20 mouse cellular contexts compared by ENCODE assay signal in the genomic region with DNA sequence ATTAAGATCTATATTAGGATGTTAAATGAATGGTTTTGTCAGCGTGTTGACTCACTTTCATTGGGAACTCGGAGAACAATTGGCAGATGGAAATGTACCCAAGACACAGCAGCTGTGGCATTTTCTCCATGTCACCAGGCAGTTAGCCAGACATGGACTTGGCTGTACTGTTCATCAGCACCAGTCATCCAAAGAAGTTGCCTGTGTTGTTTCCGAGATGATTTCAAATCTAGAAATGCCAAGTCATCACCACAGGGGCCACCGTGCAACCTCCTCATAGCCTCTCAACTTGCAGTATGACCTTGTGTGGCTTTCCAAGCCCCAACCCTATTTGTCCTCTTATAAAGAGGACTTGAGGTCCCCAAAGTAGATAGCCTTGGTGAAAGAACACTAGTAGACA.
A peak's percentile ranks its signal among the peaks of the same experiment; 100 is the strongest.
DNase-seq lines count a peak whose midpoint lies in the region; ATAC-seq and TF ChIP-seq lines count a peak whose summit lies in the region.
"Had no signal": no experiment of that assay in that cellular context is flagged by ENCODE, and none has a peak within 500 bp of the region (broad histone marks: within the 10 kb centered on the region; RNA-seq: fewer than 3 reads in every experiment).

No protein-coding gene starts in this region.

- no peaks in the 10 kb centered on the region for H3K9me3 ChIP-seq in lung, postnatal 0 days (ENCODE audit: low read length)
- H3K9me3 ChIP-seq: heart, embryonic 15.5 days; hindbrain, embryonic 13.5 days; lung, embryonic 15.5 days; midbrain, embryonic 10.5 days had no signal

- peak; percentile 22 for DNase-seq in cerebellum, postnatal 14 days
- DNase-seq in cerebellum, adult 2 months, result no peak
- peak; percentile 23 for DNase-seq in urinary bladder, postnatal 14 days (ENCODE audit: low spot score)
- no peak for DNase-seq in urinary bladder, postnatal 4 days (ENCODE audit: low spot score in 2 of 2)
- DNase-seq in lung, postnatal 0 days (ENCODE audit: low spot score), result peak; percentile 72
- no peak for DNase-seq in right cerebral cortex, adult 2 months (ENCODE audit: low spot score in 2 of 2)
- DNase-seq: adrenal gland, adult 2 months; cerebellum, postnatal 36 days; gastrocnemius, adult 2 months; kidney, adult 9 months; kidney, postnatal 25 days; retina, postnatal 1 day had no signal

- TF ChIP-seq EP300 in lung, postnatal 0 days (IDR thresholded peaks at IDR 0.05), result no peak; the same call in 1 of the 2 replicates

- WGBS in cerebellum, adult 2 months, result 8% methylated on average over 4 of the region's 4 CpGs
- 57% methylated on average over 4 of the region's 4 CpGs for WGBS in lung, postnatal 0 days

- ATAC-seq in lung, postnatal 0 days, result peak; percentile 67
- ATAC-seq in erythroid progenitor cell, adult 5-6 weeks (replicated peaks; ENCODE audit: low FRiP score, poor library complexity, severe bottlenecking), result no peak
- ATAC-seq: inflammation-experienced regulatory T-cells, adult 6 months had no signal

- H3K9ac ChIP-seq in lung, postnatal 0 days (replicated peaks; ENCODE audit: low read depth), result no peak overlapping the region
- H3K9ac ChIP-seq: heart, embryonic 15.5 days; hindbrain, embryonic 13.5 days; lung, embryonic 15.5 days had no signal

- no peaks in the 10 kb centered on the region for H3K27me3 ChIP-seq in cerebellum, adult 2 months (ENCODE audit: control insufficient read depth, insufficient read depth, low read length)
- no peaks in the 10 kb centered on the region for H3K27me3 ChIP-seq in lung, postnatal 0 days (replicated peaks; ENCODE audit: insufficient read depth, low read length)
- H3K27me3 ChIP-seq in myocyte (ENCODE audit: control insufficient read depth, insufficient read depth, insufficient read length), result no peaks in the 10 kb centered on the region
- H3K27me3 ChIP-seq: heart, embryonic 15.5 days; hindbrain, embryonic 13.5 days; lung, embryonic 15.5 days had no signal

- no peak overlapping the region for H3K27ac ChIP-seq in cerebellum, adult 2 months (ENCODE audit: insufficient read depth, low read length)
- no peak overlapping the region for H3K27ac ChIP-seq in lung, postnatal 0 days (ENCODE audit: low read length)
- H3K27ac ChIP-seq: gastrocnemius, adult 2 months; heart, embryonic 15.5 days; hindbrain, embryonic 13.5 days; lung, embryonic 15.5 days; midbrain, embryonic 10.5 days had no signal

- TF ChIP-seq CTCF in cerebellum, adult 2 months (IDR thresholded peaks at IDR 0.05; ENCODE audit: borderline replicate concordance, insufficient read depth, low read depth, low read length), result no peak
- TF ChIP-seq CTCF in lung, postnatal 0 days (IDR thresholded peaks at IDR 0.05), result no peak

- no peak overlapping the region for H3K4me3 ChIP-seq in cerebellum, adult 2 months (replicated peaks; ENCODE audit: insufficient read depth, low read depth, low read length)
- no peak overlapping the region for H3K4me3 ChIP-seq in lung, postnatal 0 days (ENCODE audit: low read depth, low read length)
- H3K4me3 ChIP-seq in myocyte, result no peak overlapping the region
- H3K4me3 ChIP-seq: gastrocnemius, adult 2 months; heart, embryonic 15.5 days; hindbrain, embryonic 13.5 days; lung, embryonic 15.5 days; midbrain, embryonic 10.5 days had no signal

- no peak overlapping the region for H3ac ChIP-seq in myocyte (ENCODE audit: control insufficient read depth, insufficient read length)

- no peak overlapping the region for H3K4me2 ChIP-seq in lung, postnatal 0 days (replicated peaks; ENCODE audit: low read depth, low read length)
- H3K4me2 ChIP-seq in myocyte (ENCODE audit: low read depth), result no peak overlapping the region
- H3K4me2 ChIP-seq: heart, embryonic 15.5 days; hindbrain, embryonic 13.5 days; liver, embryonic 11.5 days; lung, embryonic 15.5 days had no signal

- H3K36me3 ChIP-seq in lung, postnatal 0 days (ENCODE audit: insufficient read depth, low read length), result no peaks in the 10 kb centered on the region
- H3K36me3 ChIP-seq in myocyte (ENCODE audit: control insufficient read depth, insufficient read depth), result no peaks in the 10 kb centered on the region
- H3K36me3 ChIP-seq: heart, embryonic 15.5 days; hindbrain, embryonic 13.5 days; lung, embryonic 15.5 days; midbrain, embryonic 10.5 days had no signal

- no peaks in the 10 kb centered on the region for H3K79me2 ChIP-seq in myocyte (ENCODE audit: control insufficient read depth, insufficient read depth)

- H3K4me1 ChIP-seq in cerebellum, adult 2 months (ENCODE audit: control insufficient read depth, insufficient read depth, low read length), result no peaks in the 10 kb centered on the region
- no peaks in the 10 kb centered on the region for H3K4me1 ChIP-seq in lung, postnatal 0 days (ENCODE audit: insufficient read depth, low read depth, low read length)
- H3K4me1 ChIP-seq: hindbrain, embryonic 13.5 days; midbrain, embryonic 10.5 days had no signal

- TF ChIP-seq POLR2A in cerebellum, adult 2 months (IDR thresholded peaks at IDR 0.05; ENCODE audit: borderline replicate concordance, insufficient read depth, low read length), result no peak
- TF ChIP-seq POLR2A in myocyte (IDR thresholded peaks at IDR 0.05; ENCODE audit: insufficient read length, low read depth), result no peak

TF ChIP-seq in myocyte, 11 proteins besides CTCF, POLR2A, EP300 and RAD21:
- no peak for TF ChIP-seq USF1 (IDR thresholded peaks at IDR 0.05; ENCODE audit: low read depth)
- TF ChIP-seq SRF (IDR thresholded peaks at IDR 0.05; ENCODE audit: control insufficient read depth, insufficient read length, low read depth), result no peak
- TF ChIP-seq MYOD1 (IDR thresholded peaks at IDR 0.05; ENCODE audit: control insufficient read depth in 1 of 3, insufficient read length in 2 of 3, low read depth in 2 of 3), result peak in 2 of 3 experiments; percentile 25 to 46
- TF ChIP-seq MYOG (IDR thresholded peaks at IDR 0.05; ENCODE audit: control insufficient read depth in 1 of 3, insufficient read depth in 1 of 3, insufficient read length in 2 of 3, low read depth in 2 of 3), result no peak

Comparison
In these comparisons a context has a peak if more than half of its experiments do, and no peak if none do; other contexts are left out.
1. DNase-seq: peak in cerebellum, postnatal 14 days (2 of 2), urinary bladder, postnatal 14 days (single experiment) and lung, postnatal 0 days (single experiment); none in cerebellum, adult 2 months (0 of 2), urinary bladder, postnatal 4 days (0 of 2) and right cerebral cortex, adult 2 months (0 of 2).